Mouse (Mus musculus) ES-Bruce4 (cell line): ENCODE data around the gene Ramp2.

Source experiments
- CTCF ChIP-seq: IDR thresholded peaks from one replicate; pipeline ENCODE4 v1.8.1; 2011; ENCODE audit warnings: low read depth, low read length
- POLR2A ChIP-seq: IDR thresholded peaks from one replicate; pipeline ENCODE4 v1.8.1; 2011; ENCODE audit warnings: low read length; ENCODE audit not compliant: insufficient read depth

GRCm38 (mm10) chr11:101259261-101259712, 13.5 kb downstream of the Ramp2 start:
- TF ChIP-seq POLR2A: no peak
- TF ChIP-seq CTCF: no peak
